ENCODE assay signal across 8 mouse cellular contexts in the genomic region with DNA sequence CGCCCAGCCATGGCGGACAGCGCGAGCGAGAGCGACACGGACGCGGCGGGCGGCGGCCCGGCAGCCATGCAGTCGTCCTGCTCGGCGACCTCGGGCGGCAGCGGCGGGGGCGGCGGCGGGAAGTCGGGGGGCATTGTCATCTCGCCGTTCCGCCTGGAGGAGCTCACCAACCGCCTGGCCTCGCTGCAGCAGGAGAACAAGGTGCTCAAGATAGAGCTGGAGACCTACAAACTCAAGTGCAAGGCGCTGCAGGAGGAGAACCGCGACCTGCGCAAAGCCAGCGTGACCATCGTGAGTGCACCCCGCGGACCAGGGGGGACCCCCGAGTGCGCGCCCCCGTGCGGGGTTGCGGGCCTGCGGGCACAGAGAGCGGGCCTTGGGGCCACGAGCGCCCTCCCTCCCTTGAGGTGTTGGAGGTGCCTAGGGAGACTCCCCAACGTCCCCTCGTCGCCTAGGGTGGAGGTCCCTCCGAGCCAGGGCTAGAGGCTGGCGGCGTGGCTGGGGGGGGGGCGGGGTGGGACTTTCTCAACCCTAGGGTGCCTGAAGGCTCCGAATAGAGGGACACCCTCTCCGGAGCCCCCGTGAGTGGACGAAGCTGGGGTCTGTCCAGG. TPM values are rescaled to one million over a fixed set of nuclear protein-coding genes. Genes with fewer than 3 reads are reported as not detected.
DNase-seq lines count a peak whose midpoint lies in the region; ATAC-seq lines count a peak whose summit lies in the region.

No protein-coding gene starts in this region.

- peak overlapping the region; percentile 88 for H3K4me2 ChIP-seq in forebrain, embryonic 15.5 days (replicated peaks)
- H3K4me2 ChIP-seq in intestine, embryonic 14.5 days (ENCODE audit: low read length): peak overlapping the region; percentile 89
- H3K4me2 ChIP-seq in liver, embryonic 11.5 days: peak overlapping the region; percentile 76
- peak overlapping the region; percentile 85 for H3K4me2 ChIP-seq in neural tube, embryonic 15.5 days

- no peaks in the 10 kb centered on the region for H3K9me3 ChIP-seq in forebrain, embryonic 15.5 days
- H3K9me3 ChIP-seq in intestine, embryonic 14.5 days (ENCODE audit: control insufficient read depth, low read length): no peaks in the 10 kb centered on the region
- 0 out of 2 replicates have a peak, but pooled peaks cover 5% of the 10 kb centered on the region for H3K9me3 ChIP-seq in liver, embryonic 11.5 days (ENCODE audit: control insufficient read depth, low read length)
- H3K9me3 ChIP-seq in neural tube, embryonic 15.5 days (replicated peaks): no peaks in the 10 kb centered on the region

- H3K27ac ChIP-seq in forebrain, embryonic 15.5 days (replicated peaks): peak overlapping the region; percentile 82
- peak overlapping the region; percentile 84 for H3K27ac ChIP-seq in intestine, embryonic 14.5 days (ENCODE audit: low read depth)
- H3K27ac ChIP-seq in liver, embryonic 11.5 days (ENCODE audit: low read depth, low read length): peak overlapping the region; percentile 84
- H3K27ac ChIP-seq in neural tube, embryonic 15.5 days (replicated peaks): peak overlapping the region; percentile 90

- H3K4me3 ChIP-seq in forebrain, embryonic 15.5 days: peak overlapping the region; percentile 76
- H3K4me3 ChIP-seq in intestine, embryonic 14.5 days (ENCODE audit: low read depth, low read length): peak overlapping the region; percentile 96
- H3K4me3 ChIP-seq in liver, embryonic 11.5 days (ENCODE audit: low read depth, low read length): peak overlapping the region; percentile 73
- peak overlapping the region; percentile 99 for H3K4me3 ChIP-seq in neural tube, embryonic 15.5 days (replicated peaks)

- no peaks in the 10 kb centered on the region for H3K27me3 ChIP-seq in forebrain, embryonic 15.5 days
- H3K27me3 ChIP-seq in intestine, embryonic 14.5 days (replicated peaks; ENCODE audit: control insufficient read depth, insufficient read depth, low read length): no peaks in the 10 kb centered on the region
- H3K27me3 ChIP-seq in liver, embryonic 11.5 days (replicated peaks; ENCODE audit: control insufficient read depth, insufficient read depth, low read length): no peaks in the 10 kb centered on the region
- H3K27me3 ChIP-seq in neural tube, embryonic 15.5 days (replicated peaks): no peaks in the 10 kb centered on the region

- H3K36me3 ChIP-seq in forebrain, embryonic 15.5 days: no peaks in the 10 kb centered on the region
- no peaks in the 10 kb centered on the region for H3K36me3 ChIP-seq in intestine, embryonic 14.5 days (ENCODE audit: control insufficient read depth, insufficient read depth, low read length)
- H3K36me3 ChIP-seq in liver, embryonic 11.5 days (ENCODE audit: control insufficient read depth, insufficient read depth, low read length): peaks cover 13% of the 10 kb centered on the region
- no peaks in the 10 kb centered on the region for H3K36me3 ChIP-seq in neural tube, embryonic 15.5 days

- peak; percentile 45 for ATAC-seq in forebrain, embryonic 15.5 days (replicated peaks)
- peak; percentile 18 for ATAC-seq in intestine, embryonic 14.5 days (replicated peaks; ENCODE audit: low FRiP score, low TSS enrichment, low read depth)
- ATAC-seq in liver, embryonic 11.5 days (replicated peaks; ENCODE audit: low FRiP score): peak; percentile 22
- peak; percentile 33 for ATAC-seq in neural tube, embryonic 15.5 days (ENCODE audit: low FRiP score)

- under 1% methylated on average over 58 of the region's 58 CpGs for WGBS in forebrain, embryonic 15.5 days
- under 1% methylated on average over 58 of the region's 58 CpGs for WGBS in intestine, embryonic 14.5 days
- WGBS in liver, embryonic 11.5 days: under 1% methylated on average over 43 of the region's 58 CpGs
- WGBS in neural tube, embryonic 15.5 days: under 1% methylated on average over 56 of the region's 58 CpGs

- peak overlapping the region; percentile 76 for H3K9ac ChIP-seq in forebrain, embryonic 15.5 days (replicated peaks)
- H3K9ac ChIP-seq in intestine, embryonic 14.5 days (ENCODE audit: low read length): peak overlapping the region; percentile 88
- peak overlapping the region; percentile 87 for H3K9ac ChIP-seq in liver, embryonic 11.5 days (ENCODE audit: low read depth, low read length)
- H3K9ac ChIP-seq in neural tube, embryonic 15.5 days (replicated peaks): peak overlapping the region; percentile 96

- DNase-seq in kidney, adult 11 months: peak; percentile 37
- no peak for DNase-seq in kidney, postnatal 36 days
- peak; percentile 41 for DNase-seq in adrenal gland, postnatal 25 days
- peak; percentile 81 for DNase-seq in intestine, embryonic 14.5 days (ENCODE audit: low spot score)
- DNase-seq in liver, embryonic 11.5 days (ENCODE audit: low spot score): peak; percentile 67
- peak; percentile 70 for DNase-seq in thymus, postnatal 4 days

- H3K4me1 ChIP-seq in forebrain, embryonic 15.5 days: peaks cover 46% of the 10 kb centered on the region
- H3K4me1 ChIP-seq in intestine, embryonic 14.5 days (replicated peaks; ENCODE audit: control insufficient read depth, insufficient read depth, low read length): peaks cover 27% of the 10 kb centered on the region
- H3K4me1 ChIP-seq in liver, embryonic 11.5 days (replicated peaks; ENCODE audit: control insufficient read depth, insufficient read depth, low read length): peaks cover 38% of the 10 kb centered on the region
- H3K4me1 ChIP-seq in neural tube, embryonic 15.5 days: peaks cover 50% of the 10 kb centered on the region

RNA-seq across cellular contexts. Expression of gene Ccdc6, which starts 0.5 kb away (rescaled TPM):
- total RNA-seq in adrenal gland, postnatal 25 days (2021): 50.0 and 67.8 TPM in 2 replicates
- polyA plus RNA-seq in forebrain, embryonic 15.5 days (2015; fragmentation: Nextera tagmentation; extraction: Ambion mirVana): 16.7 and 17.5 TPM in 2 replicates
- polyA plus RNA-seq in intestine, embryonic 14.5 days (2014; fragmentation: Nextera tagmentation; extraction: Ambion mirVana): 23.7 and 24.6 TPM in 2 replicates
- polyA plus RNA-seq in liver, embryonic 11.5 days (2014; fragmentation: Nextera tagmentation; extraction: Ambion mirVana): 18.8 and 19.1 TPM in 2 replicates
- polyA plus RNA-seq in neural tube, embryonic 15.5 days (2015; fragmentation: Nextera tagmentation; extraction: Ambion mirVana): 22.3 and 22.7 TPM in 2 replicates

Comparison
In these comparisons a context has a peak if more than half of its experiments do, and no peak if none do; other contexts are left out.
1. DNase-seq: peak in kidney, adult 11 months (single experiment), adrenal gland, postnatal 25 days (single experiment), intestine, embryonic 14.5 days (single experiment), liver, embryonic 11.5 days (single experiment) and thymus, postnatal 4 days (single experiment); none in kidney, postnatal 36 days (0 of 2).
2. Peak in every context shown above with its lines, with median percentiles within 50 percentile points of each other: ATAC-seq, H3K27ac ChIP-seq, H3K4me2 ChIP-seq, H3K4me3 ChIP-seq and H3K9ac ChIP-seq.